Mouse (Mus musculus): ENCODE results near the gene Qrich2.
A peak's percentile ranks its signal among the peaks of the same experiment; 100 is the strongest.
"Not testable (repeated sequence)": the region's sequence is repeated elsewhere in the genome, so short reads cannot be mapped to it uniquely, and the experiment has no call there.

Qrich2 gene

GRCm38 (mm10) chr11:116466141-116466540 lies at the start of gene Qrich2:
Qrich2 (minus strand) TSS chr11:116466241.
- DNase-seq (ENCODE audit: low spot score) = no peak

- DNase-seq (ENCODE audit: low spot score) = no peak
Measured at GRCm38 (mm10) chr11:116515330-116516020, 49.4 kb upstream of the Qrich2 start.

GRCm38 (mm10) chr11:116513531-116514038 lies 47.5 kb upstream of the Qrich2 start:
- DNase-seq (ENCODE audit: low spot score) = no peak

GRCm38 (mm10) chr11:116512987-116513386 lies 46.9 kb upstream of the Qrich2 start:
- no peak for DNase-seq (ENCODE audit: low spot score)

GRCm38 (mm10) chr11:116512154-116512553 lies 46.1 kb upstream of the Qrich2 start:
- DNase-seq (ENCODE audit: low spot score) = no peak

GRCm38 (mm10) chr11:116511301-116511868 lies 45.3 kb upstream of the Qrich2 start:
- DNase-seq (ENCODE audit: low spot score) = no peak

- no peak for DNase-seq (ENCODE audit: low spot score)
Measured at GRCm38 (mm10) chr11:116508689-116509088, 42.6 kb upstream of the Qrich2 start.

GRCm38 (mm10) chr11:116506151-116506875 lies 40.3 kb upstream of the Qrich2 start:
- no peak for DNase-seq (ENCODE audit: low spot score)

GRCm38 (mm10) chr11:116505573-116505972 lies 39.5 kb upstream of the Qrich2 start:
- no peak for DNase-seq (ENCODE audit: low spot score)

GRCm38 (mm10) chr11:116504516-116504915 lies 38.5 kb upstream of the Qrich2 start:
- no peak for DNase-seq (ENCODE audit: low spot score)

- peak; percentile 58 for DNase-seq (ENCODE audit: low spot score)
Measured at GRCm38 (mm10) chr11:116501005-116501746, 35.1 kb upstream of the Qrich2 start.

- no peak for DNase-seq (ENCODE audit: low spot score)
Measured at GRCm38 (mm10) chr11:116499018-116499417, 33.0 kb upstream of the Qrich2 start.

GRCm38 (mm10) chr11:116498596-116498995 lies 32.6 kb upstream of the Qrich2 start:
- DNase-seq (ENCODE audit: low spot score) = no peak

- no peak for DNase-seq (ENCODE audit: low spot score)
Measured at GRCm38 (mm10) chr11:116497313-116497712, 31.3 kb upstream of the Qrich2 start.

- peak; percentile 20 for DNase-seq (ENCODE audit: low spot score)
Measured at GRCm38 (mm10) chr11:116494474-116495174, 28.6 kb upstream of the Qrich2 start.

- DNase-seq (ENCODE audit: low spot score) = peak; percentile 59
Measured at GRCm38 (mm10) chr11:116493795-116494252, 27.8 kb upstream of the Qrich2 start, which contains the start of gene Prpsap1. Prpsap1 (minus strand) TSS chr11:116494202.

GRCm38 (mm10) chr11:116493191-116493590 lies 27.1 kb upstream of the Qrich2 start:
- DNase-seq (ENCODE audit: low spot score) = no peak

- DNase-seq (ENCODE audit: low spot score) = not testable (repeated sequence)
Measured at GRCm38 (mm10) chr11:116492507-116492906, 26.5 kb upstream of the Qrich2 start.

GRCm38 (mm10) chr11:116491338-116491737 lies 25.3 kb upstream of the Qrich2 start:
- peak; percentile 22 for DNase-seq (ENCODE audit: low spot score)

- peak; percentile 91 for DNase-seq (ENCODE audit: low spot score)
Measured at GRCm38 (mm10) chr11:116490232-116491107, 24.4 kb upstream of the Qrich2 start.

Data from MN1 (cell line).